Mouse (Mus musculus) adrenal gland, adult 10 weeks (tissue): ENCODE measurements around the gene Reg1. TPM values are rescaled to one million over a fixed set of nuclear protein-coding genes. Genes with fewer than 3 reads are reported as not detected.

ENCODE experiments used
- polyA plus RNA-seq: library from polyadenylated mRNA; stranded (reverse); fragments of 350-450 nt; fragmentation: Illumina TruSeq; extraction: RNeasy Lipid Tissue Mini Kit (QIAGEN cat#74804); gene quantifications from one replicate; pipeline ENCODE4 v1.2.3, GENCODE M21; 2014; ENCODE audit warnings: low read depth, low replicate concordance

Reg1 gene
- polyA plus RNA-seq, result not detected

GRCm38 (mm10) chr6:78422411-78422810 lies at the start of gene Reg1:
Gene Reg1 (plus strand): TSS chr6:78422711.

GRCm38 (mm10) chr6:78378765-78379164 lies 43.7 kb upstream of the Reg1 start, which contains the start of gene Reg3d:
Gene Reg3d (minus strand): TSS chr6:78378865.

GRCm38 (mm10) chr6:78380409-78380808 lies 42.1 kb upstream of the Reg1 start, which contains the start of gene Reg3a:
Gene Reg3a (plus strand): TSS chr6:78380709.

GRCm38 (mm10) chr6:78395323-78395722 lies 27.2 kb upstream of the Reg1 start, which contains the start of gene Reg2:
Gene Reg2 (plus strand): TSS chr6:78395623.

GRCm38 (mm10) chr6:78468772-78469171 lies 46.3 kb downstream of the Reg1 start, which contains the start of gene Reg3g:
Gene Reg3g (minus strand): TSS chr6:78468872.

Other genes starting within 250 kb of the Reg1 start
- gene Reg3b, start 52.1 kb upstream of the Reg1 start, polyA plus RNA-seq, result not detected
- not detected for gene Reg3d, start 43.8 kb upstream of the Reg1 start, polyA plus RNA-seq
- gene Reg3a, start 42.0 kb upstream of the Reg1 start, polyA plus RNA-seq, result not detected
- not detected for gene Reg2, start 27.1 kb upstream of the Reg1 start, polyA plus RNA-seq
- gene Reg3g, start 46.2 kb downstream of the Reg1 start, polyA plus RNA-seq, result not detected